Mouse (Mus musculus) intestine, embryonic 16.5 days (tissue): ENCODE data around the gene Sema5a. TPM values are rescaled to one million over a fixed set of nuclear protein-coding genes. Genes with fewer than 3 reads are reported as not detected.

Source experiments
- ATAC-seq: fragments of 200-750 bp; cut with Nextera tagmentation; 2 replicates; pipeline ENCODE4 v1.8.0; 2017; ENCODE audit warnings: moderate TSS enrichment, moderate library complexity
- H3K27ac ChIP-seq: fragments of 300-500 bp; sonication (generic); 2 replicates; pipeline ENCODE4 v1.5.1; 2014; ENCODE audit warnings: mild to moderate bottlenecking, low read length
- H3K27me3 ChIP-seq: fragments of 300-500 bp; sonication (generic); replicated peaks from 2 replicates; pipeline ENCODE4 v1.6.1; 2014; ENCODE audit warnings: low read length, control low read depth, mixed read lengths; ENCODE audit not compliant: control insufficient read depth, insufficient read depth
- H3K36me3 ChIP-seq: fragments of 300-500 bp; sonication (generic); 2 replicates; pipeline ENCODE4 v1.6.1; 2014; ENCODE audit warnings: low read length, control low read depth; ENCODE audit not compliant: control insufficient read depth, insufficient read depth
- H3K4me1 ChIP-seq: fragments of 300-500 bp; sonication (generic); 2 replicates; pipeline ENCODE4 v1.6.1; 2014; ENCODE audit warnings: low read length, control low read depth, mixed read lengths; ENCODE audit not compliant: control insufficient read depth, insufficient read depth
- H3K4me2 ChIP-seq: fragments of 300-500 bp; sonication (generic); 2 replicates; pipeline ENCODE4 v1.6.1; 2014; ENCODE audit warnings: low read depth, low read length, control low read depth
- H3K4me3 ChIP-seq: fragments of 300-500 bp; sonication (generic); 2 replicates; pipeline ENCODE4 v1.5.1; 2014; ENCODE audit warnings: mild to moderate bottlenecking, low read length
- H3K9ac ChIP-seq: fragments of 300-500 bp; sonication (generic); 2 replicates; pipeline ENCODE4 v1.6.1; 2014; ENCODE audit warnings: low read depth, low read length
- H3K9me3 ChIP-seq: fragments of 300-500 bp; sonication (generic); 2 replicates; pipeline ENCODE4 v1.6.1; 2016; ENCODE audit warnings: low read length, control low read depth; ENCODE audit not compliant: control insufficient read depth
- WGBS: fragments of 180-500 bp; shearing (Covaris S2); extraction: QIAGEN DNeasy Blood & Tissue Kit; methylation state at CpG from one replicate; pipeline ENCODE4 v1.1.7; 2014; 5-methylcytosine and 5-hydroxymethylcytosine counted together
- polyA plus RNA-seq: library from polyadenylated mRNA; unstranded; fragments of >200 nt; fragmentation: Nextera tagmentation; extraction: Ambion mirVana; gene quantifications from 2 replicates; pipeline ENCODE4 v1.2.1, GENCODE M21; 2015

The Sema5a gene
- polyA plus RNA-seq, 1 experiment from 2014 or later = 12.0 TPM

GRCm38 (mm10) chr15:32496880-32497279, 252.3 kb downstream of the Sema5a start:
- H3K27me3 ChIP-seq = no peaks in the 10 kb centered on the region
- no peak for ATAC-seq
- no peaks in the 10 kb centered on the region for H3K9me3 ChIP-seq
- no peak overlapping the region for H3K9ac ChIP-seq
- no peak overlapping the region for H3K27ac ChIP-seq
- no peak overlapping the region for H3K4me2 ChIP-seq
- 73% methylated on average over 4 of the region's 4 CpGs for WGBS
- H3K4me1 ChIP-seq = no peaks in the 10 kb centered on the region
- H3K4me3 ChIP-seq = no peak overlapping the region
- H3K36me3 ChIP-seq = no peaks in the 10 kb centered on the region

DNA sequence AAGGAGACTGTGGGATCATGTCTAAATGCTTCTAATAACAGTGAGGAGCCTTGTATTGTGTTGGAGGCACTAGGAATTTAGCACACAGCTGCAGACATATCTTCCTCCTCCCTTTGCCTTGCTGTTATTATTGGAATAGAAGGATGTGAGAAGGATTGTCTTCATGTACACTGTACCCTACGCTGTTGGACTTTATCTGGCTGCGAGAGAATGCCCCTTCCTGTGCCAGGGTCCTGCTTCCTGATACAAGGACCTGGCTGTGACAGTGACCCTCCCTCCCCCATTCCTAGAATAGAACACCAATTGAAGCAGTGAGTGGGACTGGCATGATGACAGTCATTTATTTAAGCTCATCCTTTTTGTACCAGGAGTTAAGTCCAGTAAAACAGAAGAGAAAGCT, 261.3 kb downstream of the Sema5a start:
- no peak overlapping the region for H3K4me2 ChIP-seq
- H3K4me1 ChIP-seq = no peaks in the 10 kb centered on the region
- no peak overlapping the region for H3K9ac ChIP-seq
- H3K27ac ChIP-seq = no peak overlapping the region
- H3K27me3 ChIP-seq = no peaks in the 10 kb centered on the region
- ATAC-seq = no peak
- no peak overlapping the region for H3K4me3 ChIP-seq
- no peaks in the 10 kb centered on the region for H3K9me3 ChIP-seq
- no peaks in the 10 kb centered on the region for H3K36me3 ChIP-seq
- WGBS = 83% methylated on average over 2 of the region's 2 CpGs

DNA sequence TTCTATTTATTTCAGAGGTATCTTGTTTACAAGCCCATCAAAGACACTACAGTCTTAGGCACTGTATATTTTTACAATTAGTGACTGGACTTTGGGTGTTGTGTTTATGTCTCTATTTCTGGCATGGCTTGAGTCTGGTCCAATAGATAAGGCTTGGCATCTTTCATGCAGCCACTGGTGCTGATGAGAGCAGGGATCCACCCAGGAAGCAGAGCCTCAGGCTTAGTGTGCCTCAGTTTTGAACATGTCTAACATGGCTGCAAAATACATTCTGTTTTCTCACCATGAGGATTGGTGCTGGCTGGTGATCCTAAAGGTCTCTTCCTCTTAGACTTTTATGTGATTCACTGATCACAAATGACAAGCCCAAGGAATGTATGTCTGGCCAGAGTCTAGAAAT, 263.7 kb downstream of the Sema5a start:
- H3K9me3 ChIP-seq = no peaks in the 10 kb centered on the region
- H3K4me1 ChIP-seq = no peaks in the 10 kb centered on the region
- no peak overlapping the region for H3K27ac ChIP-seq
- no peak overlapping the region for H3K4me3 ChIP-seq
- H3K4me2 ChIP-seq = no peak overlapping the region
- H3K9ac ChIP-seq = no peak overlapping the region
- H3K27me3 ChIP-seq = no peaks in the 10 kb centered on the region
- ATAC-seq = no peak
- H3K36me3 ChIP-seq = no peaks in the 10 kb centered on the region

- Histone ChIP-seq H3K4me1 (no peaks in the 10 kb centered on the region), H3K27me3 (no peaks in the 10 kb centered on the region), H3K36me3 (no peaks in the 10 kb centered on the region), H3K9me3 (no peaks in the 10 kb centered on the region), H3K9ac (no peak overlapping the region), H3K27ac (no peak overlapping the region), H3K4me2 (no peak overlapping the region), H3K4me3 (no peak overlapping the region)
- 41% methylated on average over 1 of the region's 1 CpGs for WGBS
- no peak for ATAC-seq
These were observed 270.3 kb downstream of the Sema5a start for GRCm38 (mm10) chr15:32514877-32515276.

- ATAC-seq = no peak
- Histone ChIP-seq H3K9me3 (no peaks in the 10 kb centered on the region), H3K4me2 (no peak overlapping the region), H3K4me1 (no peaks in the 10 kb centered on the region), H3K27ac (no peak overlapping the region), H3K9ac (no peak overlapping the region), H3K4me3 (no peak overlapping the region), H3K36me3 (no peaks in the 10 kb centered on the region), H3K27me3 (no peaks in the 10 kb centered on the region)
- 96% methylated on average over 2 of the region's 2 CpGs for WGBS
These were observed 273.3 kb downstream of the Sema5a start for GRCm38 (mm10) chr15:32517954-32518353.

DNA sequence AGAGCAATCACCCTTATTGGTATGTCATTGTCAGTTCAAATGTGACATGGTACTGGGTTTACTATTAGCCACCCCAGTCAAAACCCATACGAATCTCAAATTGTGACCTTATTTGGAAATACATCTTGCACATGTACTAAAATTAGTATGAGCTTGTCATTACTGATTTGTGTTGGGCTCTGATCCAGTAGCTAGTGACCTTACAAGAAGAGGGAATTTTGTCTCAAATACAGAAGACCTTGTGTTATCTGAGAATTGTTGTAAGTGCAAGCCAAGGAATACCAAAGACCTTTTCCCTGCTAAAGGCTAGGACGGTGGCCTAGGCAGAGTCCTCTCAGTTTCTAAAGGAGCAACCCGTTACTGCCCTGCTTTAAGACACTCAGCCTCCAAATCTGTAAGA, 287.9 kb downstream of the Sema5a start:
- Histone ChIP-seq H3K4me2 (no peak overlapping the region), H3K9ac (no peak overlapping the region), H3K9me3 (no peaks in the 10 kb centered on the region), H3K4me3 (no peak overlapping the region), H3K36me3 (no peaks in the 10 kb centered on the region), H3K27me3 (no peaks in the 10 kb centered on the region), H3K4me1 (no peaks in the 10 kb centered on the region), H3K27ac (no peak overlapping the region)
- no peak for ATAC-seq
- WGBS = 70% methylated on average over 3 of the region's 3 CpGs

DNA sequence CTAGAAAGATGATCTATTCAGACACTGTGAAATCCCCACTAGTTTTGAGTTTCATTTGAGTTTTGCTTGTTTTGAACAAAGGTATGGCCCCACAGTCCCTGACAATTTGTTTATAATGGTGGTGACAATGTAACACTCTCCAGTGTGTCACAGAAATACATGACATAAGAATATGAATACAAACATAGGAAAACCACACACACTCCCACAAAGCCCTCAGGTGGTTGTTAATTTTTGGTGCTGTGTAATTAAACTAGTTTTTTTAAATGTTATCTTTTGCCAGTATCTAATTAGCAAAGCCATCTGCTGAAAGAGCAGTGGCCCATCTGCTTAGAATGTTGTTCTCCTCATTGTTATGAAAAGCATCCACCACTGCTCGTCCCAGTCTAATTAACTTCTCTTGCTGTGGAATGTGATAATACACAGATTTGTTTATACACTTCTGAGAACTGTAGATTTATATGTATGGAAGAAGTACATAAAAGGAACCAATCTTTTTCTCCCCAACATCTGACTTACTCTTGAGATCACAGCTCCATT, 289.0 kb downstream of the Sema5a start:
- Histone ChIP-seq H3K4me1 (no peaks in the 10 kb centered on the region), H3K9ac (no peak overlapping the region), H3K36me3 (no peaks in the 10 kb centered on the region), H3K4me2 (no peak overlapping the region), H3K27ac (no peak overlapping the region), H3K9me3 (no peaks in the 10 kb centered on the region), H3K27me3 (no peaks in the 10 kb centered on the region), H3K4me3 (no peak overlapping the region)
- WGBS = 33% methylated on average over 1 of the region's 1 CpGs
- ATAC-seq = no peak

DNA sequence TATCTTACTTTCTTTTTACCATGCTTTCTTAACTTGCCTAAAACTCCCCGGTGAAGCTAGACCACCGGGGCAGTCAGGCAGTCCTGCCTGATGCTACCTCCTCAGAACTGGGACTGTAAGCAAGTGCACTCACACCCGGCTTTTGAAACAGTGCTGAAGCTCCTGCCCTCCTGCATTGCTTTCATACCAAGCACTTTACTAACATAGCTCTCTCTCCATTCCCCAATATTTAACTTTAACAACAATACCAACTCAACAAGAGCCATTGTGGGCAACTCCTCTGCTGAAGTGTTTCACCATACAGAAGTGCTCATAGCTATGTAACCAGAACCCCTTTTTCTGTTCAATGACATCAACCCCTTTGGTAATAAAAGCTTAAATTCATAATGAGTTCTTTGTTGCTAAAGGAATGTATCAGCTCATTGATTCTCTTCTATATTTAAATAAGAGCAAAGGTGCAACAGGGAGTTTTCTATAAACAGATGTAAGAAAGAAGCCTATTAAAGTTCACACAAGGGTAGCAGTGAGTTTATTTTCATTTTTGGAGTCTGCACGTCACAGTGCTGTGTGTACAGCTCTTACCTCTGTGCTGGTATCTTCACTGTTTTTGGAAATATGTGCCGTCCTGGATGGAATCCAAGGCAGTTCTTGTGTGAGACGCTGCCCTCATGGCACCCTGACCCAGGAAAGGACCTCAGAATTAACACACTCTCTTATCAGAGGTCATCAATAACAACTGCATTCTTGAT, 292.3 kb downstream of the Sema5a start:
- Histone ChIP-seq H3K4me2 (no peak overlapping the region), H3K4me3 (no peak overlapping the region), H3K9me3 (no peaks in the 10 kb centered on the region), H3K27me3 (no peaks in the 10 kb centered on the region), H3K4me1 (no peaks in the 10 kb centered on the region), H3K36me3 (no peaks in the 10 kb centered on the region), H3K9ac (no peak overlapping the region), H3K27ac (no peak overlapping the region)
- no peak for ATAC-seq
- 74% methylated on average over 6 of the region's 6 CpGs for whole genome bisulfite sequencing

GRCm38 (mm10) chr15:32537504-32537792, 292.8 kb downstream of the Sema5a start:
- Histone ChIP-seq H3K36me3 (no peaks in the 10 kb centered on the region), H3K27me3 (no peaks in the 10 kb centered on the region), H3K4me1 (no peaks in the 10 kb centered on the region), H3K9ac (no peak overlapping the region), H3K27ac (no peak overlapping the region), H3K9me3 (no peaks in the 10 kb centered on the region), H3K4me2 (no peak overlapping the region), H3K4me3 (no peak overlapping the region)
- WGBS = 61% methylated on average over 2 of the region's 2 CpGs
- no peak for ATAC-seq

- H3K27ac ChIP-seq = no peak overlapping the region
- H3K4me3 ChIP-seq = no peak overlapping the region
- no peak for ATAC-seq
- H3K9me3 ChIP-seq = no peaks in the 10 kb centered on the region
- WGBS = 78% methylated on average over 3 of the region's 3 CpGs
- no peak overlapping the region for H3K9ac ChIP-seq
- no peaks in the 10 kb centered on the region for H3K27me3 ChIP-seq
- H3K4me2 ChIP-seq = no peak overlapping the region
- H3K36me3 ChIP-seq = no peaks in the 10 kb centered on the region
- H3K4me1 ChIP-seq = no peaks in the 10 kb centered on the region
These were observed 293.5 kb downstream of the Sema5a start for GRCm38 (mm10) chr15:32538092-32538491.
